Mouse (Mus musculus) cortical plate, adult 2 months (tissue): ENCODE data around the gene Fscn2. TPM values are rescaled to one million over a fixed set of nuclear protein-coding genes. Genes with fewer than 3 reads are reported as not detected.

Experiments used
- H3K27ac ChIP-seq: fragments of 200-500 bp; 2 replicates; pipeline ENCODE4 v1.5.1; 2012; ENCODE audit warnings: low read length, control low read depth, inconsistent platforms; ENCODE audit not compliant: insufficient read depth
- H3K4me1 ChIP-seq: fragments of 200-500 bp; 2 replicates; pipeline ENCODE4 v1.6.1; 2011; ENCODE audit warnings: low read length; ENCODE audit not compliant: control insufficient read depth, insufficient read depth
- H3K4me3 ChIP-seq: fragments of 200-500 bp; 2 replicates; pipeline ENCODE4 v1.5.1; 2011; ENCODE audit warnings: mild to moderate bottlenecking, low read length, control low read depth; ENCODE audit not compliant: insufficient read depth
- CTCF ChIP-seq: fragments of 200-500 bp; IDR thresholded peaks from 2 replicates; pipeline ENCODE4 v1.5.1; 2011; ENCODE audit warnings: mild to moderate bottlenecking, control low read depth, low read length; ENCODE audit not compliant: insufficient read depth; ENCODE audit errors: extremely low read depth
- POLR2A ChIP-seq: fragments of 200-500 bp; IDR thresholded peaks from 2 replicates; pipeline ENCODE4 v1.6.1; 2011; ENCODE audit warnings: mild to moderate bottlenecking, low read length, control low read depth; ENCODE audit not compliant: insufficient read depth; ENCODE audit errors: extremely low read depth
- polyA plus RNA-seq: library from polyadenylated mRNA; depleted of rRNA; stranded (reverse); fragments of >200 nt; gene quantifications from 2 replicates; pipeline ENCODE4 v1.2.3, GENCODE M21; 2012

Gene Fscn2
- polyA plus RNA-seq, 1 experiment = 0.67 TPM

- peaks cover 5% of the 10 kb centered on the region for H3K4me1 ChIP-seq
- no peak overlapping the region for H3K4me3 ChIP-seq
- TF ChIP-seq POLR2A (no peak), CTCF (no peak)
- no peak overlapping the region for H3K27ac ChIP-seq
These were observed 4.4 kb upstream of the Fscn2 start for GRCm38 (mm10) chr11:120356900-120357299.

DNA sequence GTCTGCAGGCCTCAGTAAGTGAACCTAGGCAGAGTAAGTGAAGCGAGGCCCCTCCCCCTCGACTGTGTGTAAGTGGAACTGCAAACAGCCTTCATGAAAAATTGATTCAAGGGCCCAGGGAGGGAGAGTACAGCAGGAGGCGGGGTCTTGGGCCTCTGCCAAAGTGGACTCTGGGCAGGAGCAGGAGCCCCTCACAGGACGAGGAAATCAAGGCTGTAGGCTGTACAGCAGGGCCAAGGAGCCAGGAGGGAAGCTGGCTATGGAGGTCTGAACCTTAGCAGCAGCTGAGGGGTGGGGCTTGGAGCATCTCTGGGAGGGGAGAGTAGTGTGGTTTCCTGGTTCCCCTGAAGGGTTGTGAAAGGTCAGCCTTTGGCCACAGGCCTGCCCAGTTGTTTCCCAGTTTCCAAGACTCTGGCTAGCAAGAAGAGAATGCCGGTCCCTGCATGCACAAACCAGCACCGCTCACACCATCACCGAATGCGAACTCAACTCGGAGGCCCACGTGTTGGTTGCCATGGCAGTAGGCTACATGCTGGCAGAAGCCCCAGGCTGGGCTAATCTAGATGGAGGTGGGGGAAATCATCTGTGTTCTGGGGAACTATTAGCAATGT, 3.4 kb upstream of the Fscn2 start:
- 0 out of 2 replicates have a peak overlapping the region, but pooled peaks have one; percentile 49 for H3K27ac ChIP-seq
- peaks cover 3% of the 10 kb centered on the region for H3K4me1 ChIP-seq
- H3K4me3 ChIP-seq = no peak overlapping the region
- no peak for TF ChIP-seq CTCF
- TF ChIP-seq POLR2A = peak; percentile 54; the same call in 1 of the 2 replicates

DNA sequence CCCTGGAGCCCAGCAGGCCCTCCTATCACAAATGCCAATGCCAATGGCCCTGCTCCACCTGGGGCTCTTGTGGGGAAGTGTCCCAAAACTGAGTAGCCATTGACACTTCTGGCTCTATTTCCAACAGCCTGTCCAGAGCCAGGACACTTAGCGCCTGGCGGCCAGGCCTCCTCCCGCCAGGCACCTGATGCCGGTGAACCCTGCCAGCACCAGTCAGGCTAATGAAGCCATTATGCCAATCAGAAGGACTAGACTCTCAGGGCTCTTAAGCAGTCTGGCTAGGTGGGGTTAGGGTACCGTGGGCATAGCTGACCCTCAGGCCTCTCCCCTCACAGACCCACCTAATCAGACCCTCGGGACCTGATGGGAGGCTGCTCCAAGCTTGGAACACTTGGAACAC, 1.9 kb upstream of the Fscn2 start:
- TF ChIP-seq CTCF (no peak), POLR2A (no peak)
- Histone ChIP-seq H3K4me3 (no peak overlapping the region), H3K27ac (no peak overlapping the region), H3K4me1 (peaks cover 3% of the 10 kb centered on the region)

- H3K4me1 ChIP-seq = peaks cover 3% of the 10 kb centered on the region
- H3K27ac ChIP-seq = no peak overlapping the region
- TF ChIP-seq CTCF (no peak), POLR2A (no peak)
- no peak overlapping the region for H3K4me3 ChIP-seq
These were observed 1.3 kb upstream of the Fscn2 start for GRCm38 (mm10) chr11:120360062-120360461.

GRCm38 (mm10) chr11:120360755-120361154, 579 bp upstream of the Fscn2 start:
- Histone ChIP-seq H3K27ac (no peak overlapping the region), H3K4me1 (peaks cover 3% of the 10 kb centered on the region)

DNA sequence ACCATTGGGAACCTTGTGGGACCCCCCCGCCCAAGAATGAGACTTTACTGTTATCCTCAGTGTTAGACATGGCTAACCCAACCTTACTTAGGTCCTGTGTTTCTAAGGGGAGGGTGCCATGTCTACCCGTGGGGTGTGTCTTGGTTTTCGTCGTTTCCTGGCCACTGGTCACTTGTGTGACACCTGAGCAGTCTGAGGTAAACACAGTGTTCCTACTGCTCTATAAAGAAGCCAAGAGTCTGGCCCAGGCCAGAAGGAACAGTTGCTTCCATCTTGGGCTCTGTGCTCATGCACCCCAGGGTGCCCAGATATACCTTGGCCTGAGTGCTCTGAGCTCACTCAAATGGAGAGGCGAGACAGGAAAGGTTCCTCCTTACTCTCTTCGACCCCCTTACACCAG, 1.6 kb downstream of the Fscn2 start:
- Histone ChIP-seq H3K4me3 (no peak overlapping the region), H3K4me1 (0 out of 2 replicates have a peak, but pooled peaks cover 1% of the 10 kb centered on the region), H3K27ac (no peak overlapping the region)
- no peak for TF ChIP-seq CTCF
- no peak for TF ChIP-seq POLR2A

More at GRCm38 (mm10) chr11:120360755-120361154, 579 bp upstream of the Fscn2 start:
- H3K4me3 ChIP-seq = no peak overlapping the region
- TF ChIP-seq CTCF (no peak), POLR2A (no peak)

DNA sequence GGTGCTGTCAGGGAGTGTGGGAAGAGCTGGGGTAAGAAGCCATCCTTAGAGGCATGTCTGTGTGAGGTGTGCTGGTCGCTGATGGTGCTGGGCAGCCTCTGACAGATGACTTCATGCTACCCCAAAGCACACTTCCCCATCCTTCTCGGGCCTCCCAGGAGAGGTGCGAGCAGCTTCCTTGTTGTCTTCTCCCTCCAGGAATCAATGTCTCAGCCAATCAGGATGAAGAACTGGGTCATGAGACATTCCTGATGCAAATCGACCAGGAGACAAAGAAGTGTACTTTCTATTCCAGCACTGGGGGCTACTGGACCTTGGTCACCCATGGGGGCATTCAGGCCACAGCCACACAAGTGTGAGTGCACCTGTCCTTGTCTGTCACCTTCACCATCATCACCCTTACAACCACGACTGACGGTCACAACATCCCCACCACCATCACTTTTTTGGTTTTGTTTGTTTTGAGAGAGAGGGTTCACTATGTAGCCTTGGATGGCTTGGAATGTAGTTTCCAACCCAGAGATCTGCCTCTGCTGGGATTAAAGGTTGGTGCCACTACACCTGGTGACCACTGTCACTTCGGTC, 5.2 kb downstream of the Fscn2 start:
- 0 out of 2 replicates have a peak, but pooled peaks cover 1% of the 10 kb centered on the region for H3K4me1 ChIP-seq
- TF ChIP-seq POLR2A = no peak
- TF ChIP-seq CTCF = no peak
- no peak overlapping the region for H3K27ac ChIP-seq
- H3K4me3 ChIP-seq = no peak overlapping the region

GRCm38 (mm10) chr11:120369656-120370055, 8.3 kb downstream of the Fscn2 start:
- TF ChIP-seq POLR2A (no peak), CTCF (peak; percentile 53)
- Histone ChIP-seq H3K4me3 (no peak overlapping the region), H3K27ac (no peak overlapping the region), H3K4me1 (0 out of 2 replicates have a peak, but pooled peaks cover 1% of the 10 kb centered on the region)

DNA sequence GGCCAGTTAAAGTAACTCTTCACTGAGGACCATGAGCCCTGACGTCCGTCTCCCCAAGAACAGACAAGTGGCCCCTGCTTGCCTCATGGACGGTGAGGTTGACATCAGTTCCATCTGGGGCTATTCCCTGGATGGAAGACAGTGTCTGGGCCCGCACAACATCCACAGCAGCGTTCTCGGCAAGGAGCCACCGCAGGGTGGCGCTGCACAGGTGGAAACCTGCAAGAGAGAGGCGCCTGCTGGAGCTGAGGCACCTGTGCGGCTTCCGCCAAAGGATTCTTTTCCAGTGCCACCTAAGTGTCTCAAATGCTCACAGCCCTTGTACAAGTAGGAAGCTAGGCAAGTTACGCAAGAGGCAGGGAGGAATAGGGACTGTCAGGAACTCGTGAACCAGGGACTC, 11.7 kb downstream of the Fscn2 start:
- no peak overlapping the region for H3K27ac ChIP-seq
- TF ChIP-seq CTCF (0 out of 2 replicates have a peak, but pooled peaks have one; percentile 9), POLR2A (no peak)
- no peak overlapping the region for H3K4me3 ChIP-seq
- H3K4me1 ChIP-seq = no peaks in the 10 kb centered on the region

DNA sequence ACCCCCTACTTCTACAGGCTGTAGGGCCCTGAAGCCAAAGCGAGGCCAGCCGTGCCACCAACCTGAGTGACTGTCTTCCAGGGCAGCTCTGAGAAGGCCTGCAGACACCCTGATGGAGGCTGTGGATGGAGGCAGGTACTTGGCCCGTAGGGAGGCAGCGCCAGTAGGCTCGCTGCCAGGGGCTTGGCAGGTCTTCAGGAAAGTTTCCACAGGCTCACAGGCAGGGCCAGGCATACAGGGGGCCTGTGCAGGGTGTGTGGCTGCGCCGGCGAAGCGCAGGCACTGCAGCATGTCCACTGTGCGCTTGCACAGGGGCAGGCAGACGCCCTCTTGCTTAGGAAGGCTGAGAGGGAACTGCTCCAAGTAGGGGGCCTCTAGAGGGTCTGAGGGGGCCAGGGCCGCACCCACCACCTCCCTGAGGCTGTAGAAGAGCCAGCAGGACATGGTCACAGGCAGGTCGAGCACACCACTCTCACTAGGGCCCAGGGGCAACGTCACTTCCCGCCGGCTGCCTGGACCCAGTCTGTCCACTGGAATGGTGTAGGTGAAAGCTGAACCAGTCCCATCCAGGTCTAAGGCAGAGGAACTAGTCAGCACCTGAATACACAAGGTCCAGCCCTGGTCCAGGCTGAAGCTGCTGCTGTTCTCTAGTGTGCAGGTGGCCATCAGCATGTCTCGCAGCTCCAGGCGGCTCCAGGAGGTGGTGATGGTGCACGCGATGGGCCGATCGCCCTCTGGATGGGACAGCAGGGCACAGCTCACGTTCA, 12.7 kb downstream of the Fscn2 start:
- Histone ChIP-seq H3K4me1 (no peaks in the 10 kb centered on the region), H3K4me3 (no peak overlapping the region), H3K27ac (no peak overlapping the region)
- TF ChIP-seq POLR2A = no peak
- TF ChIP-seq CTCF = no peak
